ENCODE assay signal across 9 mouse cellular contexts in the genomic region with DNA sequence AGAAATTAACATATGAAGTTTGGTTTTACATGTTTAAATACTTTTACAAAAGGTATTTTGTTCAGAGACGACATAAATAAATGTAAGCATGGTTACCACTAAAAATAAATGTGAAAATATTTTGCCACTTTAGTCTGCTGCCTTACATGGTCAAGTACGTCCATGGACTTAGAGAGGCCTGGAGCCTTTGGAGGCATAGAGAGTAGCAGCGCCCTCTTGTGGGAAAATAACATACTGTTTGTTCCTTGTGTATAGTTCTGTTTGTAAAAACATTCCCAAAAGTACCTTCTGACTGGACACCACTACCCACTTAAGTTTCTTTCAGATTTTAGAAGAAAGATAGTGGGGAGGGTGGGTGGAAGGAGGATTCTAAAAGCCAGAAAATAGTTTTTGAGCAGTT. TPM values are rescaled to one million over a fixed set of nuclear protein-coding genes. Genes with fewer than 3 reads are reported as not detected.
DNase-seq lines count a peak whose midpoint lies in the region; ATAC-seq and TF ChIP-seq lines count a peak whose summit lies in the region.
"Had no signal": no experiment of that assay in that cellular context is flagged by ENCODE, and none has a peak within 500 bp of the region (broad histone marks: within the 10 kb centered on the region; RNA-seq: fewer than 3 reads in every experiment).

No protein-coding gene starts in this region.

- intact Hi-C loops in left cerebral cortex, postnatal 4 days (cut with DNase I): no loop called here

- no peak overlapping the region for H3K27ac ChIP-seq in kidney, adult 2 months (ENCODE audit: insufficient read depth, low read depth, low read length)
- H3K27ac ChIP-seq in kidney, embryonic 16.5 days (ENCODE audit: low read length): no peak overlapping the region
- H3K27ac ChIP-seq: lung, embryonic 15.5 days had no signal

- ATAC-seq in kidney, embryonic 16.5 days (ENCODE audit: low FRiP score, low TSS enrichment): no peak
- no peak for ATAC-seq in inflammation-experienced regulatory T-cells, adult 6 months

- no peaks in the 10 kb centered on the region for H3K4me1 ChIP-seq in kidney, adult 2 months (ENCODE audit: control insufficient read depth, insufficient read depth, low read length)
- no peaks in the 10 kb centered on the region for H3K4me1 ChIP-seq in kidney, embryonic 16.5 days (ENCODE audit: insufficient read depth, low read length)
- H3K4me1 ChIP-seq: lung, embryonic 15.5 days had no signal

- no peak overlapping the region for H3K9ac ChIP-seq in kidney, embryonic 16.5 days (replicated peaks; ENCODE audit: low read length)
- H3K9ac ChIP-seq: lung, embryonic 15.5 days had no signal

- no peak overlapping the region for H3K4me2 ChIP-seq in kidney, embryonic 16.5 days (replicated peaks; ENCODE audit: low read depth, low read length)
- H3K4me2 ChIP-seq: lung, embryonic 15.5 days had no signal

- no peak overlapping the region for H3K4me3 ChIP-seq in kidney, adult 2 months (ENCODE audit: insufficient read depth, low read depth, low read length)
- H3K4me3 ChIP-seq in kidney, embryonic 16.5 days (ENCODE audit: low read length): no peak overlapping the region
- H3K4me3 ChIP-seq: lung, embryonic 15.5 days had no signal

- peak; percentile 64 for DNase-seq in kidney, adult 2 months
- DNase-seq in urinary bladder, postnatal 25 days (ENCODE audit: low spot score): peak; percentile 19
- DNase-seq in urinary bladder, postnatal 10 days (ENCODE audit: low spot score): no peak
- DNase-seq in c-Kit-negative CD71-positive TER-119-positive erythroid progenitor cells, embryonic 14.5 days (ENCODE audit: low read depth, low spot score): peak; percentile 35
- DNase-seq in left cerebral cortex, postnatal 4 days: peak; percentile 41
- no peak for DNase-seq in frontal cortex, postnatal 14 days (ENCODE audit: low spot score in 2 of 2)

- no peaks in the 10 kb centered on the region for H3K27me3 ChIP-seq in kidney, adult 2 months (replicated peaks; ENCODE audit: control insufficient read depth, insufficient read depth, low read length)
- no peaks in the 10 kb centered on the region for H3K27me3 ChIP-seq in kidney, embryonic 16.5 days (ENCODE audit: insufficient read depth, low read length)
- H3K27me3 ChIP-seq: lung, embryonic 15.5 days had no signal

- 39% methylated on average over 3 of the region's 3 CpGs for WGBS in kidney, adult 2 months
- WGBS in kidney, embryonic 16.5 days: 41% methylated on average over 3 of the region's 3 CpGs

- peak; percentile 63 for TF ChIP-seq CTCF in kidney, adult 2 months (conservative IDR thresholded peaks at IDR 0.05; ENCODE audit: insufficient read depth, insufficient read length, low read depth, low read length)

- no peaks in the 10 kb centered on the region for H3K9me3 ChIP-seq in kidney, embryonic 16.5 days (ENCODE audit: low read length)
- H3K9me3 ChIP-seq: lung, embryonic 15.5 days had no signal

- H3K36me3 ChIP-seq in kidney, adult 2 months (ENCODE audit: control insufficient read depth, insufficient read depth, low read length): peaks cover 3% of the 10 kb centered on the region; the same call in 1 of the 2 replicates
- H3K36me3 ChIP-seq in kidney, embryonic 16.5 days (ENCODE audit: insufficient read depth, low read length): peaks cover 27% of the 10 kb centered on the region

- no peak for TF ChIP-seq POLR2A in kidney, adult 2 months (IDR thresholded peaks at IDR 0.05; ENCODE audit: low read depth, low read length)

RNA-seq across cellular contexts. Expression of gene Pitpnb, which starts 34.0 kb away (rescaled TPM):
- polyA plus RNA-seq in kidney, adult 2 months (2012; rRNA removed): 47.4 and 54.1 TPM in 2 replicates
- polyA plus RNA-seq in kidney, embryonic 16.5 days (2015; fragmentation: Nextera tagmentation; extraction: Ambion mirVana): 112 and 114 TPM in 2 replicates
- total RNA-seq in left cerebral cortex, postnatal 4 days (2021): 10 to 100 TPM; 79.3 to 84.0 TPM
- polyA plus RNA-seq in inflammation-experienced regulatory T-cells, adult 6 months (2017; shearing (Covaris generic)): 10 to 100 TPM; 60.4 to 73.5 (median 62.2) TPM

RNA-seq across cellular contexts. Expression of gene Mn1, which starts 52.6 kb away (rescaled TPM):
- polyA plus RNA-seq in kidney, adult 2 months (2012; rRNA removed): 1.1 and 1.4 TPM in 2 replicates
- polyA plus RNA-seq in kidney, embryonic 16.5 days (2015; fragmentation: Nextera tagmentation; extraction: Ambion mirVana): 6.9 and 7.2 TPM in 2 replicates
- 100 to 1,000 TPM; 129 to 135 TPM for total RNA-seq in left cerebral cortex, postnatal 4 days (2021)
- polyA plus RNA-seq in inflammation-experienced regulatory T-cells, adult 6 months (2017; shearing (Covaris generic)): not detected

Comparison
In these comparisons a context has a peak if more than half of its experiments do, and no peak if none do; other contexts are left out.
1. DNase-seq: peak in kidney, adult 2 months (single experiment), urinary bladder, postnatal 25 days (single experiment), c-Kit-negative CD71-positive TER-119-positive erythroid progenitor cells, embryonic 14.5 days (single experiment) and left cerebral cortex, postnatal 4 days (single experiment); none in urinary bladder, postnatal 10 days (single experiment) and frontal cortex, postnatal 14 days (0 of 2).